Mouse (Mus musculus) adrenal gland, postnatal 25 days (tissue): ENCODE data around the gene Fibcd1. TPM values are rescaled to one million over a fixed set of nuclear protein-coding genes. Genes with fewer than 3 reads are reported as not detected.

Experiments
- DNase-seq: peaks from one replicate; pipeline ENCODE4 v3.0.0; 2021; ENCODE audit warnings: mixed read lengths
- total RNA-seq: library from RNA; stranded (reverse); gene quantifications from 2 replicates; pipeline ENCODE4 v1.2.3, GENCODE M21; 2021

Gene Fibcd1
- total RNA-seq, 1 experiment from 2014 or later: 0.06 TPM

DNA sequence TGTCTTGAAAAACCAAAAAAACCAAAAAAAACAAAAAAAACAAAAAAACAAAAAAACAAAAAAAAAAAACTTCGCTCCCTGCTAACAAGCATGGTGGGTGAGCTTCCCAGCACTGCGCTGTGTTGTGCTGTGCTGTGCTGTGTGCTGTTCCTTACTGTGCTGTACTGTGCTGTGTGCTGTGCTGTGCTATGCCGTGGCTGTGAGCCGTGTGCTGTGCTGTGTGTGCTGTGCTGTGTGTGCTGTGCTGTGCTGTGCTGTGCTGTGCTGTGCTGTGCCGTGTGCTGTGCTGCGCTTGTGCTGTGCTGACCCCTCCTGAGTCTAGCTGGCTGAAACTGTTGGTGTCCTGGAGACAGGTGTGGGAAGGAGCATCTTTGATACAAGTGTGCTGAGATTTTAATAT is 78.7 kb downstream of the Fibcd1 start:
- no peak for DNase-seq

Other genes with a start within 250 kb of the Fibcd1 start
- gene Prdm12, start 206.0 kb downstream of the Fibcd1 start, total RNA-seq: not detected in 2 replicates
- 23.6 and 25.7 TPM in 2 replicates for gene Exosc2, start 175.3 kb downstream of the Fibcd1 start, total RNA-seq
- 78.9 and 90.9 TPM in 2 replicates for gene Abl1, start 157.6 kb downstream of the Fibcd1 start, total RNA-seq
- not detected in 2 replicates for gene Qrfp, start 35.4 kb downstream of the Fibcd1 start, total RNA-seq
- gene Lamc3, start 41.3 kb upstream of the Fibcd1 start, total RNA-seq: 12.8 and 15.9 TPM in 2 replicates
- gene Aif1l, start 104.1 kb upstream of the Fibcd1 start, total RNA-seq: 7.1 and 11.0 TPM in 2 replicates
- gene Nup214, start 128.4 kb upstream of the Fibcd1 start, total RNA-seq: 73.5 and 77.2 TPM in 2 replicates
- gene Fam78a, start 238.9 kb upstream of the Fibcd1 start, total RNA-seq: 8.9 and 12.1 TPM in 2 replicates
- gene Plpp7, start 249.5 kb upstream of the Fibcd1 start, total RNA-seq: 6.9 TPM in 2 replicates